Mouse (Mus musculus) spleen, postnatal 10 days (tissue): ENCODE results near the gene AU018091.
A peak's percentile ranks its signal among the peaks of the same experiment; 100 is the strongest.
"Not testable (repeated sequence)": the region's sequence is repeated elsewhere in the genome, so short reads cannot be mapped to it uniquely, and the experiment has no call there.

Experiments used
- DNase-seq, 2 experiments: peaks; one replicate each; pipeline ENCODE4 v3.0.0; 2021 to 2022; ENCODE audit warnings: low spot score in 2 of 2

Gene AU018091

DNA sequence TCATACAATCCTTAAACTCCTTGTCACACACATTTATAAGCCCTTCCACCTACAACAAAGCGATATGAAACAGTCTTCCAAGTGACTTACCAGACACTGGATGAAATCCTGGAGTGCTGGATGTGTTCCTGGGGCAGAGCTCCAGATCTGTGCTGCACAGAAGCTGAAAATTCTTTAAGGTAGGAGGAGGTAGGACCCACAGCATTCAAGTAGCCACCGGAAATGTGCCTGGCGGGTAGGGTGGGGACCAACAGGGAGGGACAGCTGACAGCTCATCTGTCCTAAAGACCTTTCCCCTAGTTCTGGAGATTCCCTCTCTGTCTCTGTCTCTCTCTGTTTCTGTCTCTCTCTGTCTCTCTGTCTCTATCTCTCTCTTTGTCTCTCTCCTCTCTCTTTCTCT, at the start of gene AU018091:
TSS of gene AU018091 (minus strand) at position 279 of the 400 bp plus-strand sequence.
- DNase-seq = no peak

- no peak for DNase-seq
Measured at GRCm38 (mm10) chr7:3217546-3218056, 48.6 kb upstream of the AU018091 start.

DNA sequence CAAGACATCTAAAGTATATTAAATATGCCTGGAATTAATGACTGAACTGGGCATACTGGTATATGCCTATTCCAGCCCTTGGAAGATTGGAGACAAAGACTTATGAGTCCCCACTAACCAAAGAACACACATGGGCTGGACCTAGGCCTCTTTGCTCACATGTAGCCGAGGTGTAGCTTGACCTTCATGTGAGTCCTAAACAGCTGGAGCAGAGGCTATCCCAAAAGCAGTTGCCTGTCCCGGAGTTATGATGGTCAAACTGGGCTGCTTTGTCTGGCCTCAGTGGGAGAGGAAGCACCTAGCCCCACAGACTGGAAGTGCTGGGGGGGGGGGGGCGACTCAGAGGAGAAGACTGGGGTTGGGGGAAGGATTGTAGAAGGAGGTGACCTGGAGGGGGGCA, 47.3 kb upstream of the AU018091 start:
- DNase-seq = no peak

DNA sequence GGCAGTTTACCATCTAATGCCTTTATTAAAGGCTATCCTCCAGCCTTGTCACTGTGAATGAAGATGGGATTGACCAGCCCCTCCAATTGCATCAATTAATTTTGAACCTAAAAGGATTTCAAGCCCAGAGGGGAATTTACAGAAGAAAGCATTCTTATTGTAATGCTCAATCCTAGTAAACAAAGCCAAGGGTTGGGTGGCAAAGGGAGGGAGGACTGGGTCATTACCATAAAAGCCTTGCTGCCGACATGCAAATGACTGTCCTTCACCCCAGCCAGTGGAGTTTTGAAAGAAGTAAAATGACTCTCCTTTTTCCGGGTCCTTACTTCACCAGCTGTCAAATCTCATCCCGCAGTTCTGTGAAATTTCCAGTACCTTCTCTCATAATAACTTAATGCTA, 44.6 kb upstream of the AU018091 start:
- no peak for DNase-seq

DNA sequence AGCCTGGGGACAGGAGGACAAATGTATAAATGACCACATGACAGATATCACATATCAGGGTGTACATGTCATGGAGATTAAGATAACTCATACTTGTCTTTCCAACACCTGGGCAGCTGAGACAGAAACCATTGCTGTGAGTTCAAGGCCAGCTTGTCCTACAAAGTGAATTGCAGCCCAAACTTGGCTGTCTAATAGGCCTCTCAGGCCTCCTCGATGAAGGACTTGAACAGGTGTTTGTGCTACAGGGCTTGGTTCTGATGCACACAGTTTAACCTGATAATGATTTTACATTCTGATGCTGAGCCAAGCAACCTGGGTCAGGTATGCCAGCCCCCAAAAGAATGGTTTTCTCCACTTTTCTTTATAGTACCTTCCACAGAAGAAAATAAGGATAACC, 44.2 kb upstream of the AU018091 start:
- no peak for DNase-seq

GRCm38 (mm10) chr7:3212002-3212790, 43.2 kb upstream of the AU018091 start:
- DNase-seq = no peak

DNA sequence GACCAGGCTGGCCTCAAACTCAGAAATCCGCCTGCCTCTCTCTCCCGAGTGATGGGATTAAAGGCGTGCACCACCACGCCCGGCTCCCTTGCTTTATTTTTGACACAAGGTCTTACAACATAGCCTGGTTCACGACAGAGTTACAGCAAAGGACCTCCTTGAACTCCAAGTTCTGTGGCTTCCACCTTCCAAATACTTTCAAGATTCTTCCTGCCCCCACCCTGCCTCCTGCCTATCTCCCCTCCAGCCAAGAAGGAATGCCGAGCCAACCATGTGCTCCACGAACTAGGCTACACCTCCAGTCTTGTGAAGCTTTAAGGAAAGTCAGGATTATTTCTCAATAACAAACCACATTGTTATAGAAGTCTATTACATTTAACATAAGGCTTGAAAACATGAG, 42.5 kb upstream of the AU018091 start:
- DNase-seq = no peak

DNA sequence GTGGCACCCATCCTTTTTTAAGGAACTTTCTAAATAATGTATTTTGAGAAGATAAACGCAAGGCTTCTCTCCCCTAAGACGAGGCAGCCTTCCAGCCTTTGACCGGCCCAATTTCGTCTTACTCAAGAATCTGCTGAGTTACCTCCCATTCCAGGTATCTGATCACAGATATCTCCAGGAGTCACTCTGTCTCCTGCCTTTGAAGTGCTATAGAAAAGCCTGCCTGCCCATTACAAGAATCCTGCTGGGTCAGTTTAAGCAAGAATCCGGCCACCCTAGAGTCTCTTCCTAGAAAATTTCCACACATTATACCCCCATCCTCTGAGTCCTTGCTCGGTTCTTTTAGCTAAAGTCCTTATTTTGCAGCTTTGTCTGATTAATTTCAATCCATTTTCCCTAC, 41.6 kb upstream of the AU018091 start:
- DNase-seq = no peak

- DNase-seq = no peak
Measured at GRCm38 (mm10) chr7:3206520-3206919, 37.5 kb upstream of the AU018091 start.

DNA sequence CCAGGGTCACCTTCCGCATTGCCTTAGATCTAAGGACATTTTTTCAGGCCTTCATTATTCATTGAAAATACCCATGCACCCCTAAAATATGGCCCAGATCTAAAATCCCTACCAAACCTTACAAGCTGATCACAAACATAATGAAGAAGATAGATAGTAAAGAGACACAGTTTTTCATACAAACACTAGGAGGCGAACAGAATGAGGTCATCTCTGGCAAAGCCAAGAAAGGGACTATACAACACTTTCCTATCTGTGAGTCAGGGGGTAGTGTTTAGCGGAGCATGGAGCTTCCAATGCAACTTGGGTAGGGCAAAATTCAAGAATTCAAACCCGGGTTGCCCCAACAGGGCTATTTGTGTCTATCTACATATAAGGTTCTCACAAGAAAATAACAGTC, 35.6 kb upstream of the AU018091 start:
- DNase-seq = no peak

GRCm38 (mm10) chr7:3203890-3204289, 34.9 kb upstream of the AU018091 start:
- no peak for DNase-seq

- DNase-seq = no peak
Measured at GRCm38 (mm10) chr7:3201134-3201705, 32.2 kb upstream of the AU018091 start.

- DNase-seq = peak in 1 of 2 experiments; percentile 19
Measured at GRCm38 (mm10) chr7:3198884-3199283, 29.9 kb upstream of the AU018091 start.

GRCm38 (mm10) chr7:3195850-3196249, 26.8 kb upstream of the AU018091 start:
- DNase-seq = no peak

DNA sequence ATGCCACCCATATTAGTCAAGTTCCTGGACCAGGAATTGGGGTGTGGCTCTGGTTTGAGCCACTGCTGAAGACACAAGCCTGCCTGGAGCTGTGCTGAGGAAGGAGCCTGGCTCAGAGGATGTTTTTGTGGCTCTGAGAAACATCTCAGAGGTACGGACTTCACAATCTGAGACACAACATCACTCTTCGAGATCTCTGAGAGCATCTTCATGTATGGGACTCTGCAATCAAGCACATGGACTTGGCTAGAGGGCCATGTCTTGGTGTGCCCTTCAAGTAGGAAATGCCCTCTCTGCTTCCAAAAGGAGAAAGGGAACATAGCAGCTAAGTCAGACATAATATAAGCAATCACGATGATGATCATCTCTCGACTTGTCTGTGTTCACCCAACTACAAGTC, 25.5 kb upstream of the AU018091 start:
- no peak for DNase-seq

GRCm38 (mm10) chr7:3193905-3194304, 24.9 kb upstream of the AU018091 start:
- DNase-seq = peak in 1 of 2 experiments; percentile 35

DNA sequence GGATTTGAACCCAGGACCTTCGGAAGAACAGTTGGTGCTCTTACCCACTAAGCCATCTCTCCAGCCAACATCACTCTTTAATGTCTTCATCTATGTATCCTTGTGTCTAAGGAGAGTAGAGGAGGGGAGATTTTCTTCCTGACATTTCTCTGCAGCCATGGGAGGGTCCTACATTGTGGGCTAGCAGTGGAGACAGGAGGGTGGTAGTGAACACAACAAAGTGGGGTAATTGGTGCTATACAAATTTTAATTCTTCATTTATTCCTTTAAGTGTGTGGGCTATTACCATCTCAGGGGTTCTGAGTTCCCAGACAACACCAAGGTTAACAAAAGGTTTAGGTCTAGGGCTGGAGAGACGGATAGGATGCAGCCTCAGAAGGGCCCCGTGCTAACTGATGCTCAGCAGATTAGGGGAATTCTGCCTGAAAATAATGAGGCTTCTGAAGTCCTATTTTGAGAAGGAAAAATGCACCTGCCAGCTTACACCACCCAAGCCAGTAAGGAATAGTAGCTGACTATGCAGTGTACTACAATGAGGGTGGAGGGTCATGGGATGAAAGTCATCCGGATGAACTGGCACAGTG, 24.1 kb upstream of the AU018091 start:
- DNase-seq = no peak

DNA sequence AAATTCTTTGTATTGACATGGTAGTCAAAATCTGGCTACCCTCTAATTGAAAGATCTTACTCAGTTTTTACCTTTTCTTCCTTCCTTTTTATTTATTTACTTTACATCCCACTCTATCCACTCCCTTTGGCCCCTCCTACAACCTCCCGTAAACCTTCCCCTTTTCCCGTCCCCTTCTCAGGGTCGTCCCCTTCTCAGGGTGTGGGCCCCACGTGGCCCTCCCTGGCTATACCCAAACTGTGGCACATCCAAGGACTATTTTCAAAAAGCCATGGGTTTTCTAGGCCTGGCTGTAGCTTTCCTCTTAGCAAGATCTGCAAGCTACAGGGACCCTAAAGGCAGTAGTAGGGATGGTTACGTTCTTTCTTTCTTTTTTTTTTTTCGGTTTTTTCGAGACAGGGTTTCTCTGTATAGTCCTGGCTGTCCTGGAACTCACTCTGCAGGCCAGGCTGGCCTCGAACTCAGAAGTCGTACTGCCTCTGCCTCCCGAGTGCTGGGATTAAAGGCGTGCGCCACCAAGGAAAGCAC, 23.0 kb upstream of the AU018091 start:
- no peak for DNase-seq

DNA sequence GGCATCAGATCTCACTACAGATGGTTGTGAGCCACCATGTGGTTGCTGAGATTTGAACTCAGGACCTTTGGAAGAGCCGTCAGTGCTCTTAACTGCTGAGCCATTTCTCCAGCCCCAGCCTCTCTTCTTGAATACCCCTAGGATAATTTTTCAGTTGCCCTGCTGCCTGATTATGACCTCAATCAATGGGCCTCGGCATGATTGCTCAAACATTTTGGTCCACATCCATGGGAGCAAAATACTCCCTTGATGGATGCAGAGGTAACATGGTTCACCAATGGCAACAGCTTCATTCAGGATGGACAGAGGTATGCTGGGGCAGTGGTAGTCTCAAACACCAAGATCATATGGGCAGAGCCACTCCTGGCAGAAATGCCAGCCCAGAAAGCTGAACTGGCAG, 17.7 kb upstream of the AU018091 start:
- DNase-seq = not testable (repeated sequence)

GRCm38 (mm10) chr7:3186136-3186535, 17.1 kb upstream of the AU018091 start:
- DNase-seq = no peak

- DNase-seq = no peak
Measured at GRCm38 (mm10) chr7:3184394-3184793, 15.4 kb upstream of the AU018091 start.

GRCm38 (mm10) chr7:3180958-3181357, 12.0 kb upstream of the AU018091 start:
- DNase-seq = not testable (repeated sequence)

- DNase-seq = no peak
Measured at GRCm38 (mm10) chr7:3168296-3168695, 707 bp downstream of the AU018091 start.
